Mouse (Mus musculus): ENCODE measurements around the gene Sytl3. TPM values are rescaled to one million over a fixed set of nuclear protein-coding genes. Genes with fewer than 3 reads are reported as not detected.

The Sytl3 gene
- polyA plus RNA-seq, 1 experiment from 2014 or later = 2.5 TPM

- H3K4me1 ChIP-seq (replicated peaks; ENCODE audit: insufficient read depth, low read length) = peaks cover 50% of the 10 kb centered on the region
- DNase-seq (ENCODE audit: low spot score) (no peak), ATAC-seq (replicated peaks; ENCODE audit: low FRiP score, low read depth) (no peak)
- WGBS = 59% methylated on average over 16 of the region's 16 CpGs
- no peaks in the 10 kb centered on the region for H3K36me3 ChIP-seq (ENCODE audit: insufficient read depth, low read length)
- H3K4me3 ChIP-seq (replicated peaks; ENCODE audit: low read depth, low read length) = no peak overlapping the region
- peak overlapping the region; percentile 85 for H3K27ac ChIP-seq
- no peak overlapping the region for H3K9ac ChIP-seq (ENCODE audit: low read depth, low read length)
- H3K27me3 ChIP-seq (ENCODE audit: insufficient read depth, low read length) = no peaks in the 10 kb centered on the region
- H3K4me2 ChIP-seq (ENCODE audit: low read length) = 0 out of 2 replicates have a peak overlapping the region, but pooled peaks have one; percentile 17
- no peak for TF ChIP-seq CTCF (IDR thresholded peaks at IDR 0.05; ENCODE audit: low read depth)
- no peaks in the 10 kb centered on the region for H3K9me3 ChIP-seq (replicated peaks; ENCODE audit: low read length)
Measured at GRCm38 (mm10) chr17:6771661-6772489, 113.0 kb downstream of the Sytl3 start.

DNA sequence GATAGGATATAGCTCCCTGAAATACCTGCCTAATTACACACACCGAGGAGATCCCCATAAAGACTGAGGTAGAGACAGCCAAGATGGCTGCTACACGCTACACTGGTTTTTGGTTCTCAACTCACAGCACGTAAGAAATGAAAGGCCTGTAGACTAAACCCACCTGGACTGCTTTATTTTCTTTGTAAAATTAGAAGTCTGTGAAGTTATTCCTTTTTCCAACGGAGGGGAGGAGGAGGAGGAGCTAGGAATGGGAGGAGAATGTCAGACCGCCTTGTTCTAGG is 113.5 kb downstream of the Sytl3 start:
- Histone ChIP-seq H3K9ac (ENCODE audit: low read depth, low read length) (no peak overlapping the region), H3K4me2 (ENCODE audit: low read length) (0 out of 2 replicates have a peak overlapping the region, but pooled peaks have one; percentile 17), H3K27ac (peak overlapping the region; percentile 85), H3K9me3 (replicated peaks; ENCODE audit: low read length) (no peaks in the 10 kb centered on the region), H3K27me3 (ENCODE audit: insufficient read depth, low read length) (no peaks in the 10 kb centered on the region), H3K4me1 (replicated peaks; ENCODE audit: insufficient read depth, low read length) (peaks cover 53% of the 10 kb centered on the region), H3K4me3 (replicated peaks; ENCODE audit: low read depth, low read length) (no peak overlapping the region), H3K36me3 (ENCODE audit: insufficient read depth, low read length) (no peaks in the 10 kb centered on the region)
- ATAC-seq (replicated peaks; ENCODE audit: low FRiP score, low read depth) (no peak; the same call in 1 of the 2 replicates), DNase-seq (ENCODE audit: low spot score) (peak; percentile 78)
- WGBS = 34% methylated on average over 5 of the region's 5 CpGs
- TF ChIP-seq CTCF (IDR thresholded peaks at IDR 0.05; ENCODE audit: low read depth) = no peak

GRCm38 (mm10) chr17:6773249-6773966 is 114.5 kb downstream of the Sytl3 start:
- no peak overlapping the region for H3K4me2 ChIP-seq (ENCODE audit: low read length)
- H3K4me1 ChIP-seq (replicated peaks; ENCODE audit: insufficient read depth, low read length) = peaks cover 53% of the 10 kb centered on the region
- H3K27ac ChIP-seq = no peak overlapping the region
- H3K9me3 ChIP-seq (replicated peaks; ENCODE audit: low read length) = no peaks in the 10 kb centered on the region
- no peak for DNase-seq (ENCODE audit: low spot score)
- WGBS = 63% methylated on average over 14 of the region's 14 CpGs
- TF ChIP-seq CTCF (IDR thresholded peaks at IDR 0.05; ENCODE audit: low read depth) = no peak
- H3K27me3 ChIP-seq (ENCODE audit: insufficient read depth, low read length) = no peaks in the 10 kb centered on the region
- H3K4me3 ChIP-seq (replicated peaks; ENCODE audit: low read depth, low read length) = no peak overlapping the region
- no peaks in the 10 kb centered on the region for H3K36me3 ChIP-seq (ENCODE audit: insufficient read depth, low read length)
- no peak for ATAC-seq (replicated peaks; ENCODE audit: low FRiP score, low read depth)
- no peak overlapping the region for H3K9ac ChIP-seq (ENCODE audit: low read depth, low read length)

- ATAC-seq (replicated peaks; ENCODE audit: low FRiP score, low read depth) (no peak), DNase-seq (ENCODE audit: low spot score) (no peak)
- TF ChIP-seq CTCF (IDR thresholded peaks at IDR 0.05; ENCODE audit: low read depth) = no peak
- no peak overlapping the region for H3K4me3 ChIP-seq (replicated peaks; ENCODE audit: low read depth, low read length)
- H3K27ac ChIP-seq = no peak overlapping the region
- H3K4me2 ChIP-seq (ENCODE audit: low read length) = no peak overlapping the region
- 54% methylated on average over 9 of the region's 9 CpGs for WGBS
- no peaks in the 10 kb centered on the region for H3K36me3 ChIP-seq (ENCODE audit: insufficient read depth, low read length)
- H3K4me1 ChIP-seq (replicated peaks; ENCODE audit: insufficient read depth, low read length) = peaks cover 41% of the 10 kb centered on the region
- H3K27me3 ChIP-seq (ENCODE audit: insufficient read depth, low read length) = no peaks in the 10 kb centered on the region
- H3K9me3 ChIP-seq (replicated peaks; ENCODE audit: low read length) = no peaks in the 10 kb centered on the region
- no peak overlapping the region for H3K9ac ChIP-seq (ENCODE audit: low read depth, low read length)
Measured at GRCm38 (mm10) chr17:6775221-6775620, 116.3 kb downstream of the Sytl3 start.

- Histone ChIP-seq H3K9me3 (replicated peaks; ENCODE audit: low read length) (no peaks in the 10 kb centered on the region), H3K4me2 (ENCODE audit: low read length) (no peak overlapping the region), H3K27me3 (ENCODE audit: insufficient read depth, low read length) (no peaks in the 10 kb centered on the region), H3K4me1 (replicated peaks; ENCODE audit: insufficient read depth, low read length) (peaks cover 41% of the 10 kb centered on the region), H3K4me3 (replicated peaks; ENCODE audit: low read depth, low read length) (no peak overlapping the region), H3K27ac (peak overlapping the region; percentile 54; the same call in 1 of the 2 replicates), H3K9ac (ENCODE audit: low read depth, low read length) (no peak overlapping the region), H3K36me3 (ENCODE audit: insufficient read depth, low read length) (no peaks in the 10 kb centered on the region)
- no peak for ATAC-seq (replicated peaks; ENCODE audit: low FRiP score, low read depth)
- 69% methylated on average over 4 of the region's 4 CpGs for WGBS
- no peak for DNase-seq (ENCODE audit: low spot score)
- TF ChIP-seq CTCF (IDR thresholded peaks at IDR 0.05; ENCODE audit: low read depth) = no peak
Measured at GRCm38 (mm10) chr17:6775671-6776070, 116.8 kb downstream of the Sytl3 start.

DNA sequence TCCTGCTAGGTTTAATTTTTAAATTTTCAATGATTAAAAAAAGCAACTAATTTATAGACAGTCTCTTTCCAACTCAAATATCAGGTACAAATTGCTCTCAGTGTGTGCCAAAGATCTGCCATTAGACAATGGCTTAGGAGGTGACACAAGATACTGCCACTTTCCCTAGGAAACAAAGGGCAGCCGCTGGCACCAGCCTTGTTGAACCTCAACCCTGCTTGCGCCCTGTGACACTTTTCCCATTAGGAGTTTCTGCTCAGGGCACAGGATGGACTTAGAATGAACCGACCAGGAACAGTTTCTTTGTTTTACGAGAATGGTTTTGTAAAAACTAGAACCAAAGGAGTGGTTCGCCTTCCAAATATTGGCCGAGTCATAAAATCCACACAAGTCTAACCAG is 117.2 kb downstream of the Sytl3 start:
- Histone ChIP-seq H3K27ac (peak overlapping the region; percentile 54; the same call in 1 of the 2 replicates), H3K36me3 (ENCODE audit: insufficient read depth, low read length) (no peaks in the 10 kb centered on the region), H3K4me3 (replicated peaks; ENCODE audit: low read depth, low read length) (no peak overlapping the region), H3K9ac (ENCODE audit: low read depth, low read length) (no peak overlapping the region), H3K4me2 (ENCODE audit: low read length) (peak overlapping the region; percentile 18; the same call in 1 of the 2 replicates), H3K4me1 (replicated peaks; ENCODE audit: insufficient read depth, low read length) (peaks cover 41% of the 10 kb centered on the region), H3K9me3 (replicated peaks; ENCODE audit: low read length) (no peaks in the 10 kb centered on the region), H3K27me3 (ENCODE audit: insufficient read depth, low read length) (no peaks in the 10 kb centered on the region)
- no peak for ATAC-seq (replicated peaks; ENCODE audit: low FRiP score, low read depth)
- DNase-seq (ENCODE audit: low spot score) = no peak
- WGBS = 55% methylated on average over 6 of the region's 6 CpGs
- TF ChIP-seq CTCF (IDR thresholded peaks at IDR 0.05; ENCODE audit: low read depth) = no peak
